Mouse (Mus musculus) gastrocnemius, postnatal 25 days (tissue): Measurements from ENCODE around the gene Pecam1. TPM values are rescaled to one million over a fixed set of nuclear protein-coding genes. Genes with fewer than 3 reads are reported as not detected.
A peak's percentile ranks its signal among the peaks of the same experiment; 100 is the strongest.
"Not testable (repeated sequence)": the region's sequence is repeated elsewhere in the genome, so short reads cannot be mapped to it uniquely, and the experiment has no call there.

Experiments
- DNase-seq: peaks from one replicate; pipeline ENCODE4 v3.0.0; 2022
- total RNA-seq, 2 experiments: library from RNA; stranded (reverse); gene quantifications; 1 replicate in 1 of 2; 2 replicates in 1 of 2; pipeline ENCODE4 v1.2.3; 2021

The Pecam1 gene
- total RNA-seq, 2 experiments from 2014 or later, result 32.2 to 50.6 TPM

DNA sequence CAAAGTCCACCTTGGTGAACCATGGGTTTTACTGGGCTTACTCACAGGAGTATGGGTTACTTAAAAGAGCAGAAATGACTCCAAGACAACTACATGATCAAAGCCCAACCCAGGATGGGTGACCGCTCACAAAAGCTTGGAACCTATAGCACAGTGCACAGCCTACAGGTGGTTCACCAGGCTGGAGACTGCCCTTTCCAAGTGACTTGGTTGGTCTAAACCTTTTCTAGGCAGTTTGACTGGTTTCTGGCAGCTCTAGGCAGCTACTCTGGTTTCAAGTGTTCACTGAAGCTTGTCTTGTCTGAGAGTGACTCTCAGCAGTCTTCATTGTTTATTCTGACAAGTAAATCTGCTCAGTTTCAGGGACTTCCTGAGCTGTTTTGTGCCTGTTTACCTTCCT is 20.8 kb downstream of the Pecam1 start:
- no peak for DNase-seq

GRCm38 (mm10) chr11:106728402-106729366 is 21.7 kb downstream of the Pecam1 start:
- no peak for DNase-seq

- no peak for DNase-seq
Observed at GRCm38 (mm10) chr11:106727967-106728366, 22.5 kb downstream of the Pecam1 start.

DNA sequence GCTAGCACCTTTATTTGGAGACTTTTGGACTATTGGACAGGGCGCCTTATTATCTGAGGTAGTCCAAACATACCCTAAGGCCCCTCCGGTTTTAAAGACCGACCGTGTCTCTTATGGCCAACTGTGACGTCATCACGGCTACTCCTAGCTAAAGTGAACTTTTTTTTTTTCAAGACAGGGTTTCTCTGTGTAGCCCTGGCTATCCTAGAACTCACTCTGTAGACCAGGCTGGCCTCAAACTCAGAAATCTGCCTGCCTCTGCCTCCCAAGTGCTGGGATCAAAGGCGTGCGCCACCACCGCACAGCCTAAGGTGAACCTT is 25.6 kb downstream of the Pecam1 start:
- DNase-seq, result not testable (repeated sequence)

DNA sequence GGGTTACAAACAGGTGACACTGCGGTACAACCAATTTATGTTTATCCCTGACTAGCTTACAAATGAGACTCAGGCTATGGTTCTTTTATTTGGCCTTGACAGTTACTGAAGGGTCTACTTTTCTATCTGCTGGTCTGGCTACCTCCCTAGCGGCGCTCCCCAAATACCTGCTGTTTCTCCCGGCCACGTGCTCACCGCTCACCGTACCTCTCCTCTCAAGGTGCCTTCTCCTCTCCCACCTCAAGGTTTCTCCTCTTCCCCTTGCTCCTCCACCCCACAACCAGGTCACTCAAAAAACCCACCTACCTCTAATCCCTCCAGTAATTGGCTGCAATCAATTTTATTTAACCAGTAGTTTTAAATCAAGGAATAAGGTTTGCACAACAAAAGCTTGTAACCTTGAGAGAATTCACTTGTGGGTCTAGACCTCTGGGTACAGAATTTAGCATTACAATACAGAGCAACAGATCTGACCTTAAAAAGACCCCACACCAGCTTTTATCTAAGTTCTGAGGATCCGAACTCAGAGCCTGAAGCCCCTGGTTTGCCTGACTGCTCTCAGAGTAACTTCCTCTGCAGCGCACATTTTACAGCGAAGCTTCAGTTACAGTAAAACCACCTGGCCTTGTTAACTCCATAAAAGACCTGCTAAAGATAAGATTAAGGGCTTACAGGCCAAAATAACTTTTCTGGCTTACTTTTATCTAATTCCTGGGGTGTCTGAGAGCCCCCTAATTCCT is 26.1 kb downstream of the Pecam1 start:
- no peak for DNase-seq

DNA sequence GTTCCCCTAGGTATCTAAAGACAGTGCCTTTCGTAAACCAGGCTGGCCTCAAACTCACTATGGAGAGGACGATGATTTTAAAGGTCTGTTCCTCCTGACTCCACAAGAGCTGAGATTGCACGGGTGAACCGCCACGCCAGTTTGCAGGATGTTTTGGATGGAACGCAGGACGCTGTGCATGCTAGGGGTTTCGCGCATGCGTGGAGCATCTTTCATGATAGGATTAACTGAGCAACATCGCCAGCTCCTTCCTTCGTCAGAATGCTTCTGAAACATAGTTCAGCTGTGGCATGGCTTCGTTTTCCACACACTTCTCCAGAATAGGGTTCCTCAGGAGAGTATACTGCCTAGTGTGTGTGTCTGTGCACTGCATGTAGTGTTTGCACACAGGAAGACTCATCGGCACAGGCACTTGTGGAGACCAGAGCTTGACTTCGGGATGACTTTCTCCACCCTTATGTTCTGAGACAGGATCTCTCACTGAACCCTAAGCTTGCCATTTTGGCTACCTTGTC is 26.8 kb downstream of the Pecam1 start:
- DNase-seq, result no peak

GRCm38 (mm10) chr11:106722831-106723361 is 27.5 kb downstream of the Pecam1 start:
- peak; percentile 33 for DNase-seq

- no peak for DNase-seq
Observed at GRCm38 (mm10) chr11:106720379-106720778, 30.0 kb downstream of the Pecam1 start.

- no peak for DNase-seq
Observed at GRCm38 (mm10) chr11:106716568-106716967, 33.9 kb downstream of the Pecam1 start.

- peak; percentile 22 for DNase-seq
Observed at GRCm38 (mm10) chr11:106715066-106715465, 35.4 kb downstream of the Pecam1 start.

- DNase-seq, result no peak
Observed at GRCm38 (mm10) chr11:106710789-106711188, 39.6 kb downstream of the Pecam1 start.

GRCm38 (mm10) chr11:106709227-106709985 is 41.0 kb downstream of the Pecam1 start:
- no peak for DNase-seq

- DNase-seq, result no peak
Observed at GRCm38 (mm10) chr11:106707866-106708265, 42.6 kb downstream of the Pecam1 start.

GRCm38 (mm10) chr11:106707085-106707484 is 43.3 kb downstream of the Pecam1 start:
- no peak for DNase-seq

GRCm38 (mm10) chr11:106706212-106706611 is 44.2 kb downstream of the Pecam1 start:
- no peak for DNase-seq

- no peak for DNase-seq
Observed at GRCm38 (mm10) chr11:106704399-106705111, 45.9 kb downstream of the Pecam1 start.

- DNase-seq, result no peak
Observed at GRCm38 (mm10) chr11:106703931-106704330, 46.5 kb downstream of the Pecam1 start.

- DNase-seq, result no peak
Observed at GRCm38 (mm10) chr11:106702584-106702983, 47.8 kb downstream of the Pecam1 start.

DNA sequence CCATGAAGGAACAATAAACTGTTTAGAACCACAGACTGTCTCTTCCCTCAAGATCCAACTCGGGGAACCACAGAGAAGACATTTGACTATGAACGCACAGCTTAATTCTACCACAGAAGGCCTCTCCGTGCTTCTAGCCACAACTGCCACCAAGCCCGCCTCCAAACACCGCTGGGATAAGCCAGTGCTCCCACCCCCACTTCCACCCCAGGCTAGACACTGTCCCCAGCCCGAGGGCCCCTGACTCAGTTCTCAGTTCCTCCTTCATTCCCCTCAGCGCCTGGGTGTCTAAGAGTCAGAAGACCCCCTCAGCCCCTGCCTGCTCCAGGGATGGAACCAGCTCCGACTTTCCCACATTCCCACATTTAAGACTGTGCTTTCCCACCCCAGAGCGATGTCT is 48.8 kb downstream of the Pecam1 start:
- DNase-seq, result no peak

- no peak for DNase-seq
Observed at GRCm38 (mm10) chr11:106699083-106699482, 51.3 kb downstream of the Pecam1 start.

DNA sequence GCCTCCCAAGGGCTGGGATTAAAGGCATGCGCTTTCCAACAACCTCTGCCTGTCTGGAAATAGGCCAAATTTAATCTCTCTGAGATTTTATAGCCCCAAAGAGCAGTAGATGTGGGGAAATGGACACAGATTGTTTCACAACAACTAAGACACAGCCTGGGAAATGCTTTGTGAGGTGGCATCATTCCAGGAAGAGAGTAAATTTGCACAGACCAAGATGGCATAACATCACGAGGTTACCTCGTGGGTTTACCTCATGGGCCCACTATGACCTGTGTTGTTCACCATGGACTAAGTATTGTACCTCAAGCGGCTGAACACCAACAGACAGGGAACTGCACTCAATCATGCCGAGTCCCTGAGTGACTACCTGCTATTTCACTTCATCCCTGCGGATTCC is 52.1 kb downstream of the Pecam1 start:
- no peak for DNase-seq
